Mouse (Mus musculus) liver, embryonic 14.5 days (tissue): ENCODE results near the gene Supt5. TPM values are rescaled to one million over a fixed set of nuclear protein-coding genes. Genes with fewer than 3 reads are reported as not detected.

Experiments used
- ATAC-seq: fragments of 200-750 bp; cut with Nextera tagmentation; 2 replicates; pipeline ENCODE4 v1.8.0; 2017; ENCODE audit warnings: moderate number of reproducible peaks, mild to moderate bottlenecking, moderate library complexity; ENCODE audit not compliant: insufficient read depth
- DNase-seq, 3 experiments: peaks; one replicate each; pipeline ENCODE4 v3.0.0-alpha.2; 2012 to 2013; ENCODE audit warnings: low read depth in 3 of 3, low spot score in 3 of 3
- H3K27ac ChIP-seq: fragments of 300-500 bp; sonication (generic); 2 replicates; pipeline ENCODE4 v1.5.1; 2014; ENCODE audit warnings: moderate library complexity, mild to moderate bottlenecking, control low read depth, inconsistent platforms
- H3K27me3 ChIP-seq: fragments of 300-500 bp; sonication (generic); 2 replicates; pipeline ENCODE4 v1.6.1; 2014; ENCODE audit warnings: mild to moderate bottlenecking, low read length, moderate library complexity; ENCODE audit not compliant: control insufficient read depth, insufficient read depth
- H3K36me3 ChIP-seq: fragments of 300-500 bp; sonication (generic); replicated peaks from 2 replicates; pipeline ENCODE4 v1.6.1; 2014; ENCODE audit warnings: low read depth; ENCODE audit not compliant: control insufficient read depth, insufficient read depth
- H3K4me1 ChIP-seq, 2 experiments: fragments of 200-500 bp in 1 of 2; fragments of 300-500 bp in 1 of 2; sonication (generic) in 1 of 2; replicated peaks; 2 replicates each; pipeline ENCODE4 v1.6.1; 2012 to 2014; ENCODE audit warnings: antibody characterized with exemption in 1 of 2, inconsistent platforms in 1 of 2, low read length in 1 of 2; ENCODE audit not compliant: control insufficient read depth in 2 of 2, insufficient read depth in 2 of 2
- H3K4me2 ChIP-seq: fragments of 300-500 bp; sonication (generic); 2 replicates; pipeline ENCODE4 v1.6.1; 2014; ENCODE audit warnings: low read depth, mild to moderate bottlenecking, control low read depth, moderate library complexity
- H3K4me3 ChIP-seq, 2 experiments: fragments of 200-500 bp in 1 of 2; fragments of 300-500 bp in 1 of 2; sonication (generic) in 1 of 2; 2 replicates each; pipeline ENCODE4 v1.5.1; 2012 to 2014; ENCODE audit warnings: low read depth in 2 of 2, low read length in 2 of 2, mild to moderate bottlenecking in 2 of 2, control low read depth in 1 of 2, inconsistent platforms in 1 of 2, moderate library complexity in 1 of 2; ENCODE audit not compliant: insufficient read depth in 1 of 2
- H3K9ac ChIP-seq: fragments of 300-500 bp; sonication (generic); replicated peaks from 2 replicates; pipeline ENCODE4 v1.6.1; 2014; ENCODE audit warnings: mild to moderate bottlenecking, control low read depth, moderate library complexity
- H3K9me3 ChIP-seq: fragments of 300-500 bp; sonication (generic); 2 replicates; pipeline ENCODE4 v1.6.1; 2016; ENCODE audit warnings: low read length, mixed read lengths; ENCODE audit not compliant: control insufficient read depth
- CTCF ChIP-seq: IDR thresholded peaks from 2 replicates; pipeline ENCODE4 v1.5.1; 2016; ENCODE audit warnings: antibody characterized with exemption, low read depth, control low read depth
- EP300 ChIP-seq: IDR thresholded peaks from 2 replicates; pipeline ENCODE4 v1.6.1; 2016; ENCODE audit warnings: antibody characterized with exemption, low read depth
- WGBS: fragments of 180-500 bp; shearing (Covaris S2); extraction: QIAGEN DNeasy Blood & Tissue Kit; methylation state at CpG from one replicate; pipeline ENCODE4 v1.1.7; 2014; ENCODE audit not compliant: insufficient replicate concordance; 5-methylcytosine and 5-hydroxymethylcytosine counted together
- polyA plus RNA-seq, 2 experiments: library from polyadenylated mRNA; depleted of rRNA in 1 of 2; stranded (reverse) in 1 of 2; unstranded in 1 of 2; fragments of >200 nt; fragmentation: Nextera tagmentation in 1 of 2; extraction: Ambion mirVana in 1 of 2; gene quantifications; 2 replicates each; pipeline versions ENCODE4 v1.2.1 to v1.2.3; 2012 to 2014

Gene Supt5
- polyA plus RNA-seq, 2 experiments, result 21.7 to 29.6 TPM

DNA sequence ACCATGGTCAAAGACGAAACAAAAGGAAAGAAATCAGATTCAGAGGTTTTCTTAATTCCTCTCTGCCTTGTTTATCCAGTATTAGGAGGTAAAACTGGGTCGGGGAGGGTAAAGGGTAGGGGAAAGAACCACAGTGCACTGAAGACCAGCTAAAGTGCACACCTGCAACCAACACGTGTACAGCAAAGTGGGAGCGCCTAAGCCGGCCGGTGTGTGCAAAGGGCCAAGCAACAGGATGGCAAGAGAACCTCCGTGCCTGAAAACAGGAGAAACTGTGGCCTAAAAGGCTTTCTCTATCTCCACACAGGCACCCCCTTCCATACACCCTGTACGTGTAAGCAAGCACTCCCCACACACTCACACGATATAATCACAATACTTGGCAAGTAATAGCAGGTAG lies 46.6 kb upstream of the Supt5 start:
- WGBS, result 73% methylated on average over 9 of the region's 9 CpGs

DNA sequence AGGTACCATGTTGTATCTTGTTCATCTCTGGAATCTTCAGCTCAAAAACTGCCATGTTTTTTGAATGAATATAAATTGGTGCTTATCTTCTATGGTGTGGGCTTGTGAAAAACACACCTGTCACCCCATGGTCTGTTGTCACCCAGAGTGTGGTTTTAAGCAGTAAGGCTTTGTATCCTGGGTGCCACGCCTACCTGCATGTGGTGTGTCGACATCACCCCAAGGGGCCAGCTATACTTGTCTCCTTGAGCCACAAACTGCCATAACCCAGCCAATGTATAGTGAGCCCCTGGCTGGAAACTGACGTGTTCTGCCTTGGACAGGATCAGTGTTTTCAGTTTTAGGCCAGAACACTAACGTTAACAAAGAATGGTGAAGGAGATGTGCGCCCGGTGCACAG lies 45.6 kb upstream of the Supt5 start:
- no peak overlapping the region for H3K4me2 ChIP-seq
- no peak overlapping the region for H3K4me3 ChIP-seq
- H3K27me3 ChIP-seq, result no peaks in the 10 kb centered on the region
- DNase-seq (no peak), ATAC-seq (no peak)
- no peak overlapping the region for H3K9ac ChIP-seq
- H3K27ac ChIP-seq, result no peak overlapping the region
- H3K9me3 ChIP-seq, result no peaks in the 10 kb centered on the region
- no peak for TF ChIP-seq EP300
- no peak for TF ChIP-seq CTCF
- peaks cover 48% of the 10 kb centered on the region in 2 experiments for H3K4me1 ChIP-seq
- no peaks in the 10 kb centered on the region for H3K36me3 ChIP-seq
- WGBS, result 55% methylated on average over 6 of the region's 6 CpGs

More for the DNA sequence above, 46.6 kb upstream of the Supt5 start:
- Histone ChIP-seq H3K36me3 (peaks cover 6% of the 10 kb centered on the region; the same call in 1 of the 2 replicates), H3K27me3 (no peaks in the 10 kb centered on the region), H3K9ac (no peak overlapping the region), H3K4me3 (no peak overlapping the region), H3K9me3 (no peaks in the 10 kb centered on the region), H3K27ac (no peak overlapping the region), H3K4me2 (no peak overlapping the region), H3K4me1 (peaks cover 40% of the 10 kb centered on the region in 2 experiments)
- DNase-seq, result no peak
- no peak for ATAC-seq
- TF ChIP-seq CTCF (no peak), EP300 (no peak)

- H3K27ac ChIP-seq, result peak overlapping the region; percentile 75
- peaks cover 48 to 51% of the 10 kb centered on the region in 2 experiments for H3K4me1 ChIP-seq
- H3K27me3 ChIP-seq, result no peaks in the 10 kb centered on the region
- 35% methylated on average over 4 of the region's 4 CpGs for WGBS
- ATAC-seq (no peak), DNase-seq (no peak)
- no peak overlapping the region for H3K9ac ChIP-seq
- H3K4me2 ChIP-seq, result peak overlapping the region; percentile 97
- H3K4me3 ChIP-seq, result no peak overlapping the region
- TF ChIP-seq EP300 (no peak), CTCF (no peak)
- no peaks in the 10 kb centered on the region for H3K9me3 ChIP-seq
- no peaks in the 10 kb centered on the region for H3K36me3 ChIP-seq
Measured at GRCm38 (mm10) chr7:28383606-28384005, 45.1 kb upstream of the Supt5 start.

DNA sequence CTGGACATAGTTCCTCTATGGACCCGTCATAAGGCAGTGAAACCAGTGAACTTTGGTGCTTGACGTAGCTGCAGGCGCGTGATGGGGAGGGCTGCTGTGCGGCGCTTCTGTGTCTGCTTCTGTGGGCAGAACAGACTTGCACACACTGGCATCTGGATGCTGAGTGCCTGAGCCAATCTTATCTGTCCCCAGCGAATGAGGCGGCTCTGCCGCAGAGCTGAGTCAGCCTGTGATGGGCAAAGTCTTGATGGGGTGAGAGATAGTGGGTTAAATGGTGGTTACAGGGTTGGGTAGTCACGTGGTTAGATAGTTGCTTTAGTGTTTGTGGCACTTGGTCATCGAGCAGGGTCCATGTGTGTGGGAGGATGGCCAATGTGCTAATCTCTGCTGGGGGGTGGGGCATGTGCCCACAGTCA lies 44.4 kb upstream of the Supt5 start:
- no peak for TF ChIP-seq CTCF
- peak; percentile 44; the same call in 1 of the 2 replicates for TF ChIP-seq EP300
- H3K27me3 ChIP-seq, result no peaks in the 10 kb centered on the region
- ATAC-seq, result peak; percentile 59
- DNase-seq, result peak in 2 of 3 experiments; percentile 72 to 84
- H3K9me3 ChIP-seq, result no peaks in the 10 kb centered on the region
- 0% methylated on average over 11 of the region's 11 CpGs for WGBS
- peaks cover 48 to 55% of the 10 kb centered on the region in 2 experiments for H3K4me1 ChIP-seq
- no peaks in the 10 kb centered on the region for H3K36me3 ChIP-seq
- peak overlapping the region; percentile 75 for H3K27ac ChIP-seq
- peak overlapping the region; percentile 23 to 43; a peak in 3 of 4 replicates for H3K4me3 ChIP-seq
- peak overlapping the region; percentile 38 for H3K9ac ChIP-seq
- peak overlapping the region; percentile 97 for H3K4me2 ChIP-seq

- Histone ChIP-seq H3K27me3 (no peaks in the 10 kb centered on the region), H3K4me2 (peak overlapping the region; percentile 97), H3K4me1 (peaks cover 49 to 59% of the 10 kb centered on the region in 2 experiments), H3K9ac (peak overlapping the region; percentile 68), H3K4me3 (peak overlapping the region; percentile 23 to 43), H3K27ac (peak overlapping the region; percentile 75), H3K9me3 (no peaks in the 10 kb centered on the region), H3K36me3 (no peaks in the 10 kb centered on the region)
- DNase-seq (no peak), ATAC-seq (no peak)
- WGBS, result 6% methylated on average over 12 of the region's 12 CpGs
- TF ChIP-seq EP300 (no peak), CTCF (no peak)
Measured at GRCm38 (mm10) chr7:28382347-28382951, 43.9 kb upstream of the Supt5 start.
